Mouse (Mus musculus) layer of hippocampus, postnatal 14 days (tissue): ENCODE measurements at regions not wholly inside any gene's neighbourhood (a gene's known extent, or its start where the extent isn't known, plus 50 kb on each side); places are given as distances from the start of the nearest gene placed in this dataset.
"Not testable (repeated sequence)": the region's sequence is repeated elsewhere in the genome, so short reads cannot be mapped to it uniquely, and the experiment has no call there.

Experiments used
- DNase-seq, 2 experiments: peaks; one replicate each; pipeline ENCODE4 v3.0.0; 2021 to 2022; ENCODE audit warnings: low spot score in 2 of 2, mixed read lengths in 1 of 2

- no peak for DNase-seq
These were observed 314.5 kb downstream of the Tlr4 start for GRCm38 (mm10) chr4:67141896-67142295.

- no peak for DNase-seq
These were observed 321.1 kb downstream of the Tlr4 start for GRCm38 (mm10) chr4:67148521-67148920.

- DNase-seq, result no peak
These were observed 335.3 kb downstream of the Tlr4 start for GRCm38 (mm10) chr4:67162673-67163072.

GRCm38 (mm10) chr4:67167720-67168119 lies 340.3 kb downstream of the Tlr4 start:
- DNase-seq, result no peak

GRCm38 (mm10) chr4:67187725-67188510 lies 360.5 kb downstream of the Tlr4 start:
- no peak for DNase-seq

- DNase-seq, result no peak
These were observed 363.2 kb downstream of the Tlr4 start for GRCm38 (mm10) chr4:67190536-67190935.

GRCm38 (mm10) chr4:67194425-67194824 lies 367.0 kb downstream of the Tlr4 start:
- DNase-seq, result no peak

GRCm38 (mm10) chr4:67196907-67197306 lies 369.5 kb downstream of the Tlr4 start:
- DNase-seq, result no peak

- DNase-seq, result peak in 1 of 2 experiments; percentile 33
These were observed 381.0 kb downstream of the Tlr4 start for GRCm38 (mm10) chr4:67208406-67208805.

GRCm38 (mm10) chr4:67213363-67213762 lies 386.0 kb downstream of the Tlr4 start:
- DNase-seq, result no peak

GRCm38 (mm10) chr4:67224533-67224932 lies 397.1 kb downstream of the Tlr4 start:
- DNase-seq, result no peak

- DNase-seq, result peak in 1 of 2 experiments; percentile 43
These were observed 401.8 kb downstream of the Tlr4 start for GRCm38 (mm10) chr4:67229214-67229613.

- no peak for DNase-seq
These were observed 446.2 kb downstream of the Tlr4 start for GRCm38 (mm10) chr4:67273553-67273952.

- no peak for DNase-seq
These were observed 473.6 kb downstream of the Tlr4 start for GRCm38 (mm10) chr4:67301020-67301419.

- no peak for DNase-seq
These were observed 474.4 kb downstream of the Tlr4 start for GRCm38 (mm10) chr4:67301740-67302139.

- DNase-seq, result not testable (repeated sequence)
These were observed 492.7 kb downstream of the Tlr4 start for GRCm38 (mm10) chr4:67320098-67320497.
